19 mouse cellular contexts compared by ENCODE assay signal in genomic region chr7:112237211-112237610, GRCm38 (mm10). TPM values are rescaled to one million over a fixed set of nuclear protein-coding genes. Genes with fewer than 3 reads are reported as not detected.
DNase-seq lines count a peak whose midpoint lies in the region; ATAC-seq and TF ChIP-seq lines count a peak whose summit lies in the region.
"Had no signal": no experiment of that assay in that cellular context is flagged by ENCODE, and none has a peak within 500 bp of the region (broad histone marks: within the 10 kb centered on the region; RNA-seq: fewer than 3 reads in every experiment).

No protein-coding gene starts in this region.

- no peak overlapping the region for H3K4me3 ChIP-seq in gastrocnemius, adult 2 months
- no peak overlapping the region for H3K4me3 ChIP-seq in heart, embryonic 14.5 days (ENCODE audit: control insufficient read depth in 1 of 2, insufficient read depth in 1 of 2, low read depth in 1 of 2, low read length in 2 of 2)
- no peak overlapping the region for H3K4me3 ChIP-seq in layer of hippocampus, adult 2 months
- H3K4me3 ChIP-seq in brown adipose tissue, adult 24 weeks (ENCODE audit: insufficient read depth, low read depth, low read length): no peak overlapping the region
- H3K4me3 ChIP-seq: forebrain, embryonic 13.5 days; liver, embryonic 13.5 days; megakaryocyte, embryonic 14.5 days; midbrain, embryonic 13.5 days; stomach, embryonic 15.5 days had no signal

- H3K27me3 ChIP-seq in heart, embryonic 14.5 days (ENCODE audit: control insufficient read depth, insufficient read depth, low read length): no peaks in the 10 kb centered on the region
- H3K27me3 ChIP-seq: forebrain, embryonic 13.5 days; liver, embryonic 13.5 days; midbrain, embryonic 13.5 days; stomach, embryonic 15.5 days had no signal

- H3K4me2 ChIP-seq in heart, embryonic 14.5 days (ENCODE audit: low read length): no peak overlapping the region
- H3K4me2 ChIP-seq: forebrain, embryonic 13.5 days; hindbrain, embryonic 14.5 days; liver, embryonic 13.5 days; midbrain, embryonic 13.5 days; stomach, embryonic 15.5 days had no signal

- DNase-seq in gastrocnemius, adult 2 months: no peak
- no peak for DNase-seq in gastrocnemius, adult 8-10 months (ENCODE audit: low spot score in 2 of 2)
- no peak for DNase-seq in heart, postnatal 36 days
- no peak for DNase-seq in layer of hippocampus, adult 2 months (ENCODE audit: low spot score in 2 of 2)
- DNase-seq in layer of hippocampus, adult 18-20 months (ENCODE audit: low spot score in 2 of 2): no peak
- DNase-seq: adrenal gland, postnatal 25 days; gastrocnemius, postnatal 10 days; kidney, adult 18-20 months; liver, embryonic 13.5 days; lung, postnatal 14 days; thymus, postnatal 25 days had no signal

- H3K4me1 ChIP-seq in heart, embryonic 14.5 days (ENCODE audit: control insufficient read depth in 2 of 2, insufficient read depth in 2 of 2, low read length in 2 of 2): peaks cover 42 to 73% of the 10 kb centered on the region in 2 experiments
- H3K4me1 ChIP-seq in brown adipose tissue, adult 24 weeks (ENCODE audit: control insufficient read depth, insufficient read depth, insufficient read length, low read length): peaks cover 30% of the 10 kb centered on the region
- H3K4me1 ChIP-seq: stomach, embryonic 15.5 days had no signal

- TF ChIP-seq CTCF in gastrocnemius, adult 2 months (IDR thresholded peaks at IDR 0.05): no peak
- peak; percentile 42 for TF ChIP-seq CTCF in layer of hippocampus, adult 2 months (conservative IDR thresholded peaks at IDR 0.05)

- peaks cover 92% of the 10 kb centered on the region for H3K36me3 ChIP-seq in heart, embryonic 14.5 days (ENCODE audit: control insufficient read depth, insufficient read depth, low read length)
- H3K36me3 ChIP-seq: liver, embryonic 13.5 days; midbrain, embryonic 13.5 days; stomach, embryonic 15.5 days had no signal

- WGBS in heart, embryonic 14.5 days: 76% methylated on average over 7 of the region's 7 CpGs

- H3K9ac ChIP-seq in heart, embryonic 14.5 days (ENCODE audit: low read length): 0 out of 2 replicates have a peak overlapping the region, but pooled peaks have one; percentile 5
- H3K9ac ChIP-seq: forebrain, embryonic 13.5 days; hindbrain, embryonic 14.5 days; liver, embryonic 13.5 days; midbrain, embryonic 13.5 days; stomach, embryonic 15.5 days had no signal

- no peaks in the 10 kb centered on the region for H3K9me3 ChIP-seq in heart, embryonic 14.5 days (ENCODE audit: control insufficient read depth, low read length)
- H3K9me3 ChIP-seq: forebrain, embryonic 13.5 days; liver, embryonic 13.5 days; megakaryocyte, embryonic 14.5 days; midbrain, embryonic 13.5 days; stomach, embryonic 15.5 days had no signal

- no peak for ATAC-seq in heart, embryonic 14.5 days (ENCODE audit: insufficient number of reproducible peaks, insufficient read depth, low FRiP score, low read depth)
- ATAC-seq: forebrain, embryonic 13.5 days; inflammation-experienced regulatory T-cells, adult 6 months; midbrain, embryonic 13.5 days had no signal

- intact Hi-C loops in gastrocnemius, adult 2 months (cut with DNase I): no loop called here
- intact Hi-C loops in heart, postnatal 36 days (cut with DNase I): loop anchor here (2.0 to 5.0 kb wide), 2 partner anchors 20 to 60 kb away; no protein-coding TSS in a partner anchor

- H3K27ac ChIP-seq in gastrocnemius, adult 2 months: peak overlapping the region; percentile 70
- peak overlapping the region; percentile 10 to 50; a peak in 2 of 4 replicates for H3K27ac ChIP-seq in heart, embryonic 14.5 days (replicated peaks in 1 of 2; ENCODE audit: control insufficient read depth in 1 of 2, insufficient read depth in 1 of 2, low read depth in 2 of 2, low read length in 2 of 2)
- peak overlapping the region; percentile 92 for H3K27ac ChIP-seq in layer of hippocampus, adult 2 months
- peak overlapping the region; percentile 52; the same call in 1 of the 2 replicates for H3K27ac ChIP-seq in brown adipose tissue, adult 24 weeks (replicated peaks; ENCODE audit: low read depth, low read length)
- H3K27ac ChIP-seq: forebrain, embryonic 13.5 days; hindbrain, embryonic 14.5 days; liver, embryonic 13.5 days; midbrain, embryonic 13.5 days; stomach, embryonic 15.5 days had no signal

RNA-seq across cellular contexts. Expression of gene Mical2, which starts 11.6 kb away (rescaled TPM):
- 100 to 1,000 TPM; 124 to 136 TPM for total RNA-seq in gastrocnemius, adult 2 months (2021)
- total RNA-seq in gastrocnemius, adult 8-10 months (2022): 100 to 1,000 TPM; 172 to 236 (median 206) TPM
- polyA plus RNA-seq in heart, embryonic 14.5 days (2014; fragmentation: Nextera tagmentation; extraction: Ambion mirVana): 140 and 146 TPM in 2 replicates
- total RNA-seq in heart, postnatal 36 days (2021): 100 to 1,000 TPM in 1 of 2 experiments, 10 to 100 TPM in 1; 80.8 to 101 TPM
- 100 to 1,000 TPM; 667 to 694 TPM for total RNA-seq in layer of hippocampus, adult 2 months (2021)
- 100 to 1,000 TPM; 611 to 639 TPM for total RNA-seq in layer of hippocampus, adult 18-20 months (2021)
- 11.3 and 18.7 TPM in 2 replicates for polyA plus RNA-seq in brown adipose tissue, adult 24 weeks (2012; ENCODE audit: insufficient read depth, insufficient read length, missing spikeins)

Comparison
In these comparisons a context has a peak if more than half of its experiments do, and no peak if none do; other contexts are left out.
1. H3K27ac ChIP-seq: peak in every context shown above with its lines; median percentile 92 in layer of hippocampus, adult 2 months; 70 in gastrocnemius, adult 2 months; 52 in brown adipose tissue, adult 24 weeks; 30 in heart, embryonic 14.5 days.